Mouse (Mus musculus): ENCODE data around the gene 1700069L16Rik.

1700069L16Rik gene

GRCm38 (mm10) chr5:113694000-113694399 lies 30.6 kb downstream of the 1700069L16Rik start:
- ATAC-seq (ENCODE audit: insufficient number of reproducible peaks, low FRiP score, low TSS enrichment) = no peak

- no peak for ATAC-seq (ENCODE audit: insufficient number of reproducible peaks, low FRiP score, low TSS enrichment)
Measured at GRCm38 (mm10) chr5:113693196-113693755, 31.3 kb downstream of the 1700069L16Rik start.

- no peak for ATAC-seq (ENCODE audit: insufficient number of reproducible peaks, low FRiP score, low TSS enrichment)
Measured at GRCm38 (mm10) chr5:113690866-113691265, 33.7 kb downstream of the 1700069L16Rik start.

GRCm38 (mm10) chr5:113690069-113690548 lies 34.5 kb downstream of the 1700069L16Rik start:
- ATAC-seq (ENCODE audit: insufficient number of reproducible peaks, low FRiP score, low TSS enrichment) = 0 out of 2 replicates have a peak, but pooled peaks have one; percentile 45

GRCm38 (mm10) chr5:113687514-113687913 lies 37.1 kb downstream of the 1700069L16Rik start:
- no peak for ATAC-seq (ENCODE audit: insufficient number of reproducible peaks, low FRiP score, low TSS enrichment)

- no peak for ATAC-seq (ENCODE audit: insufficient number of reproducible peaks, low FRiP score, low TSS enrichment)
Measured at GRCm38 (mm10) chr5:113685471-113685870, 39.1 kb downstream of the 1700069L16Rik start.

GRCm38 (mm10) chr5:113683246-113683645 lies 41.3 kb downstream of the 1700069L16Rik start:
- peak; percentile 82; the same call in 1 of the 2 replicates for ATAC-seq (ENCODE audit: insufficient number of reproducible peaks, low FRiP score, low TSS enrichment)

GRCm38 (mm10) chr5:113682472-113682871 lies 42.1 kb downstream of the 1700069L16Rik start:
- ATAC-seq (ENCODE audit: insufficient number of reproducible peaks, low FRiP score, low TSS enrichment) = no peak

GRCm38 (mm10) chr5:113681219-113681618 lies 43.4 kb downstream of the 1700069L16Rik start:
- no peak for ATAC-seq (ENCODE audit: insufficient number of reproducible peaks, low FRiP score, low TSS enrichment)

GRCm38 (mm10) chr5:113679509-113679908 lies 45.1 kb downstream of the 1700069L16Rik start:
- ATAC-seq (ENCODE audit: insufficient number of reproducible peaks, low FRiP score, low TSS enrichment) = no peak

- peak; percentile 85 for ATAC-seq (ENCODE audit: insufficient number of reproducible peaks, low FRiP score, low TSS enrichment)
Measured at GRCm38 (mm10) chr5:113678743-113679452, 45.7 kb downstream of the 1700069L16Rik start.

- ATAC-seq (ENCODE audit: insufficient number of reproducible peaks, low FRiP score, low TSS enrichment) = no peak
Measured at GRCm38 (mm10) chr5:113677541-113677940, 47.0 kb downstream of the 1700069L16Rik start.

- no peak for ATAC-seq (ENCODE audit: insufficient number of reproducible peaks, low FRiP score, low TSS enrichment)
Measured at GRCm38 (mm10) chr5:113674851-113675250, 49.7 kb downstream of the 1700069L16Rik start.

GRCm38 (mm10) chr5:113672456-113672855 lies 52.1 kb downstream of the 1700069L16Rik start:
- no peak for ATAC-seq (ENCODE audit: insufficient number of reproducible peaks, low FRiP score, low TSS enrichment)

GRCm38 (mm10) chr5:113670597-113670996 lies 54.0 kb downstream of the 1700069L16Rik start:
- ATAC-seq (ENCODE audit: insufficient number of reproducible peaks, low FRiP score, low TSS enrichment) = no peak

- no peak for ATAC-seq (ENCODE audit: insufficient number of reproducible peaks, low FRiP score, low TSS enrichment)
Measured at GRCm38 (mm10) chr5:113670110-113670509, 54.5 kb downstream of the 1700069L16Rik start.

GRCm38 (mm10) chr5:113664629-113665195 lies 59.9 kb downstream of the 1700069L16Rik start:
- no peak for ATAC-seq (ENCODE audit: insufficient number of reproducible peaks, low FRiP score, low TSS enrichment)

- no peak for ATAC-seq (ENCODE audit: insufficient number of reproducible peaks, low FRiP score, low TSS enrichment)
Measured at GRCm38 (mm10) chr5:113664127-113664526, 60.4 kb downstream of the 1700069L16Rik start.

- no peak for ATAC-seq (ENCODE audit: insufficient number of reproducible peaks, low FRiP score, low TSS enrichment)
Measured at GRCm38 (mm10) chr5:113660872-113661271, 63.7 kb downstream of the 1700069L16Rik start.

- ATAC-seq (ENCODE audit: insufficient number of reproducible peaks, low FRiP score, low TSS enrichment) = no peak
Measured at GRCm38 (mm10) chr5:113654821-113655220, 69.8 kb downstream of the 1700069L16Rik start.

- ATAC-seq (ENCODE audit: insufficient number of reproducible peaks, low FRiP score, low TSS enrichment) = no peak
Measured at GRCm38 (mm10) chr5:113654206-113654605, 70.4 kb downstream of the 1700069L16Rik start.

Data from cerebellum, adult (tissue).